Mouse (Mus musculus): Measurements from ENCODE around the gene Ccdc9b. TPM values are rescaled to one million over a fixed set of nuclear protein-coding genes. Genes with fewer than 3 reads are reported as not detected.

Gene Ccdc9b
- total and polyA plus RNA-seq, 2 experiments from 2014 or later = 3.3 to 6.8 TPM

DNA sequence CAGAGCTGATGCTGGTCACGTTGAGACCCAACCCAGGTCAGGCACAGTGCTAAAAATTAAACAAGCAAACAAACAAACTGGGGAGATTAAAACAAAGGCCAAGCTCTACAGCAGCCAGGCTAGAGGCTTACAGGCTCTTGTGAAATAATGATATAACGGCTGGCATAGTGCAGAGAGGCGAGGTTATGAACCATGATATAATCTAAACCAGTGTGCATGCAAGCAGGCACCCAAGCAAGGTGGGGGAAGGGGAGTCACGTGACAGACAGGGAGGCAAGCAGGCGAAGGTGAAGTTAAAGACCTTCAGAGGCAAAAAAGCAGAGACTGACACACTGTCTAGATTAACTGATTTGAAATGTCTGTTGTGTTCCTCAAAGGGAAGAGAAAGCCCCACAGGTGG lies 20.6 kb upstream of the Ccdc9b start:
- DNase-seq (ENCODE audit: low spot score) (no peak), ATAC-seq (ENCODE audit: insufficient read depth, low read depth) (no peak)
- 38% methylated on average over 5 of the region's 5 CpGs for WGBS
- Histone ChIP-seq H3K4me3 (ENCODE audit: low read depth, low read length) (no peak overlapping the region), H3K27me3 (ENCODE audit: control insufficient read depth, insufficient read depth, low read length) (0 out of 2 replicates have a peak, but pooled peaks cover 4% of the 10 kb centered on the region), H3K4me1 (ENCODE audit: control insufficient read depth, insufficient read depth) (no peaks in the 10 kb centered on the region), H3K36me3 (replicated peaks; ENCODE audit: control insufficient read depth, insufficient read depth, low read length) (no peaks in the 10 kb centered on the region), H3K9ac (replicated peaks; ENCODE audit: low read depth, low read length) (no peak overlapping the region), H3K4me2 (ENCODE audit: low read depth, low read length) (no peak overlapping the region), H3K27ac (ENCODE audit: low read depth) (no peak overlapping the region), H3K9me3 (replicated peaks; ENCODE audit: control insufficient read depth, low read length) (no peaks in the 10 kb centered on the region)
- TF ChIP-seq EP300 (IDR thresholded peaks at IDR 0.05; ENCODE audit: low read depth) = no peak
- TF ChIP-seq CTCF (IDR thresholded peaks at IDR 0.05; ENCODE audit: low read depth) = no peak

DNA sequence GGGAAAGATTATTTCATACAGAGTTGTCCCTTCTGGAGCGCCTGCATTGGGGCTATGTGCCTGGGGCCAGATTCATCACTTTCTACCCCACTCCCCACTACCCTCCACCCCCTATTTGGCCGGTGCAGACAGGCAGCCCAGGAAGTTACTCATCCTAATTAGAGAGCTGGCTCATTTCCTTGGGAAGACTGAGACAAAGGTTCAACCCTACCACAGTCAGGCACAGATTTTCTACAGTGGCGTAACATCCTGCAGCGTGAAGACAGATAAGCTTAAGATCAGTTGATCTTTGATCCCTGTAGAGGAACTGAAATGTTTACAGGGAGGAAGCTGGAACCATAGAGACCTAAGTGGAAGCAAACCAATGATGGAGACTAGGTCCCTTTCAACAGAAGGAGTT lies 19.8 kb upstream of the Ccdc9b start:
- TF ChIP-seq CTCF (IDR thresholded peaks at IDR 0.05; ENCODE audit: low read depth) = no peak
- TF ChIP-seq EP300 (IDR thresholded peaks at IDR 0.05; ENCODE audit: low read depth) = no peak
- no peak overlapping the region for H3K4me3 ChIP-seq (ENCODE audit: low read depth, low read length)
- no peaks in the 10 kb centered on the region for H3K36me3 ChIP-seq (replicated peaks; ENCODE audit: control insufficient read depth, insufficient read depth, low read length)
- no peaks in the 10 kb centered on the region for H3K9me3 ChIP-seq (replicated peaks; ENCODE audit: control insufficient read depth, low read length)
- H3K4me1 ChIP-seq (ENCODE audit: control insufficient read depth, insufficient read depth) = no peaks in the 10 kb centered on the region
- no peak overlapping the region for H3K27ac ChIP-seq (ENCODE audit: low read depth)
- WGBS = 42% methylated on average over 4 of the region's 4 CpGs
- DNase-seq (ENCODE audit: low spot score) = no peak
- no peak overlapping the region for H3K9ac ChIP-seq (replicated peaks; ENCODE audit: low read depth, low read length)
- no peak overlapping the region for H3K4me2 ChIP-seq (ENCODE audit: low read depth, low read length)
- ATAC-seq (ENCODE audit: insufficient read depth, low read depth) = no peak
- 0 out of 2 replicates have a peak, but pooled peaks cover 4% of the 10 kb centered on the region for H3K27me3 ChIP-seq (ENCODE audit: control insufficient read depth, insufficient read depth, low read length)

DNA sequence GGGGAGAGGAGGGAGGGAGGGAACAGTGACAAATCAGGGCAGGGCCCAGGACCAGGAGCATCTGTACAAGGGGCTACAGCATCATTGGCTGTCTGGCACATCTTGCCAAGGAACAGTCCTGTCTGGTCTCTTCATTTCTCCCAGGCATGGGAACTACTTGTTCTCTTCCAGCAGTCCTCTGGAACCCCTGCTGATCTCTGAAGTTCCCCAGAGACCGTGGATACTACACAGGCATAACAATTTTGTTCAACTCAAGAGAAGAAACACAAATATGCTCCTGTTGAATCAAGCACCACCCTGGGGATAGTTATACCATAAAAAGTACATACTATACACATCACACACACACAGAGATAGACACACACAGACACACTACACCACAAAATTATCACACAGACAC lies 18.7 kb upstream of the Ccdc9b start:
- no peaks in the 10 kb centered on the region for H3K9me3 ChIP-seq (replicated peaks; ENCODE audit: control insufficient read depth, low read length)
- H3K27ac ChIP-seq (ENCODE audit: low read depth) = no peak overlapping the region
- H3K9ac ChIP-seq (replicated peaks; ENCODE audit: low read depth, low read length) = no peak overlapping the region
- no peaks in the 10 kb centered on the region for H3K4me1 ChIP-seq (ENCODE audit: control insufficient read depth, insufficient read depth)
- ATAC-seq (ENCODE audit: insufficient read depth, low read depth) (no peak), DNase-seq (ENCODE audit: low spot score) (no peak)
- TF ChIP-seq EP300 (IDR thresholded peaks at IDR 0.05; ENCODE audit: low read depth) (no peak), CTCF (IDR thresholded peaks at IDR 0.05; ENCODE audit: low read depth) (no peak)
- WGBS = 56% methylated on average over 1 of the region's 1 CpGs
- H3K27me3 ChIP-seq (ENCODE audit: control insufficient read depth, insufficient read depth, low read length) = 0 out of 2 replicates have a peak, but pooled peaks cover 4% of the 10 kb centered on the region
- H3K4me2 ChIP-seq (ENCODE audit: low read depth, low read length) = no peak overlapping the region
- no peak overlapping the region for H3K4me3 ChIP-seq (ENCODE audit: low read depth, low read length)
- H3K36me3 ChIP-seq (replicated peaks; ENCODE audit: control insufficient read depth, insufficient read depth, low read length) = no peaks in the 10 kb centered on the region

- no peaks in the 10 kb centered on the region for H3K36me3 ChIP-seq (replicated peaks; ENCODE audit: control insufficient read depth, insufficient read depth, low read length)
- ATAC-seq (ENCODE audit: insufficient read depth, low read depth) (peak; percentile 87), DNase-seq (ENCODE audit: low spot score) (peak; percentile 89)
- H3K27me3 ChIP-seq (ENCODE audit: control insufficient read depth, insufficient read depth, low read length) = 0 out of 2 replicates have a peak, but pooled peaks cover 4% of the 10 kb centered on the region
- no peaks in the 10 kb centered on the region for H3K9me3 ChIP-seq (replicated peaks; ENCODE audit: control insufficient read depth, low read length)
- no peak within 1 kb of the TSS for H3K9ac ChIP-seq (replicated peaks; ENCODE audit: low read depth, low read length)
- H3K4me1 ChIP-seq (ENCODE audit: control insufficient read depth, insufficient read depth) = no peaks in the 10 kb centered on the region
- H3K4me2 ChIP-seq (ENCODE audit: low read depth, low read length) = peak within 1 kb of the TSS; percentile 57
- peak within 1 kb of the TSS; percentile 27; the same call in 1 of the 2 replicates for H3K4me3 ChIP-seq (ENCODE audit: low read depth, low read length)
- peak; percentile 37 for TF ChIP-seq CTCF (IDR thresholded peaks at IDR 0.05; ENCODE audit: low read depth)
- TF ChIP-seq EP300 (IDR thresholded peaks at IDR 0.05; ENCODE audit: low read depth) = no peak
- H3K27ac ChIP-seq (ENCODE audit: low read depth) = no peak within 1 kb of the TSS
- 13% methylated on average over 39 of the region's 39 CpGs for WGBS
These were observed 17.3 kb upstream of the Ccdc9b start, which contains the start of gene Disp2 for GRCm38 (mm10) chr2:118779504-118780480. Disp2 (plus strand) TSS chr2:118779719.

GRCm38 (mm10) chr2:118779065-118779464 lies 16.6 kb upstream of the Ccdc9b start:
- H3K27ac ChIP-seq (ENCODE audit: low read depth) = no peak overlapping the region
- DNase-seq (ENCODE audit: low spot score) (no peak), ATAC-seq (ENCODE audit: insufficient read depth, low read depth) (no peak)
- TF ChIP-seq EP300 (IDR thresholded peaks at IDR 0.05; ENCODE audit: low read depth) (no peak), CTCF (IDR thresholded peaks at IDR 0.05; ENCODE audit: low read depth) (no peak)
- H3K9me3 ChIP-seq (replicated peaks; ENCODE audit: control insufficient read depth, low read length) = no peaks in the 10 kb centered on the region
- peak overlapping the region; percentile 27; the same call in 1 of the 2 replicates for H3K4me3 ChIP-seq (ENCODE audit: low read depth, low read length)
- WGBS = 10% methylated on average over 10 of the region's 10 CpGs
- peak overlapping the region; percentile 57 for H3K4me2 ChIP-seq (ENCODE audit: low read depth, low read length)
- 0 out of 2 replicates have a peak, but pooled peaks cover 4% of the 10 kb centered on the region for H3K27me3 ChIP-seq (ENCODE audit: control insufficient read depth, insufficient read depth, low read length)
- no peaks in the 10 kb centered on the region for H3K4me1 ChIP-seq (ENCODE audit: control insufficient read depth, insufficient read depth)
- no peaks in the 10 kb centered on the region for H3K36me3 ChIP-seq (replicated peaks; ENCODE audit: control insufficient read depth, insufficient read depth, low read length)
- no peak overlapping the region for H3K9ac ChIP-seq (replicated peaks; ENCODE audit: low read depth, low read length)

Measured in heart, postnatal 0 days (tissue).